Mouse (Mus musculus) central nervous system, embryonic 11.5 days (tissue): ENCODE measurements around the gene Fcrls. TPM values are rescaled to one million over a fixed set of nuclear protein-coding genes. Genes with fewer than 3 reads are reported as not detected.

Source experiments
- polyA plus RNA-seq: library from polyadenylated mRNA; depleted of rRNA; stranded (reverse); fragments of >200 nt; gene quantifications from 2 replicates; pipeline ENCODE4 v1.2.3, GENCODE M21; 2012; rRNA removed

Fcrls gene
- 5.6 and 5.8 TPM in 2 replicates for polyA plus RNA-seq

DNA sequence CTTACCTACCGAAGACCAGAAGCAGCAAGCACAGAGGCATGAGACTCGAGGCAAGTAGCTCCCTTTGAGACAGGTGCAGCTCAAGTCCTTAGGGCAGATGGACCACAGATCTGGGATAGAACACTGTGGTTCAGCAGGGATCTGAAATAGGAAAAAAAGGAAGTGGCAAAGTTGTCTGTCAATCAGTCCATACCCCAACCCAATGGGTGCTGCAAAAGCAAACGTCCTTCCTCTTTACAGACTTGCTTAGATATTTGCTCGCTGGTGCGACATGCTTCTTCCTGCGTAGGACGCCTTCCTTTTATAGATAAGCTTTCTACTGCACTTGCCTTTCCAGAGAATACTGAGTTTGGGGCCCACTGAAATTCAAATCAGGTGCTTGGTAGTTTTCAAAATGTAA lies at the start of gene Fcrls:
TSS of gene Fcrls (minus strand) at position 303 of the 400 bp plus-strand sequence.

Other genes with a start within 250 kb of the Fcrls start
- 21.3 and 39.6 TPM in 2 replicates for gene Kirrel, start 89.0 kb downstream of the Fcrls start, polyA plus RNA-seq
- gene Cd5l, start 94.1 kb upstream of the Fcrls start, polyA plus RNA-seq: 0.35 and 0.89 TPM in 2 replicates
- 0.07 and 0.29 TPM in 2 replicates for gene Fcrl1, start 112.6 kb upstream of the Fcrls start, polyA plus RNA-seq
- gene Fcrl5, start 172.0 kb upstream of the Fcrls start, polyA plus RNA-seq: not detected in 2 replicates